Mouse (Mus musculus) bone marrow macrophage, adult 2 months (primary cell): ENCODE data around the gene Cfap61. TPM values are rescaled to one million over a fixed set of nuclear protein-coding genes. Genes with fewer than 3 reads are reported as not detected.
A peak's percentile ranks its signal among the peaks of the same experiment; 100 is the strongest.

Source experiments
- H3K27ac ChIP-seq: 2 replicates; pipeline ENCODE4 v1.5.1; 2012; ENCODE audit warnings: low read depth, low read length; ENCODE audit not compliant: insufficient read depth
- H3K4me1 ChIP-seq: 2 replicates; pipeline ENCODE4 v1.6.1; 2012; ENCODE audit warnings: low read length; ENCODE audit not compliant: control insufficient read depth, insufficient read depth
- H3K4me3 ChIP-seq: 2 replicates; pipeline ENCODE4 v1.5.1; 2012; ENCODE audit warnings: mild to moderate bottlenecking, low read length, moderate library complexity; ENCODE audit not compliant: insufficient read depth
- CTCF ChIP-seq: IDR thresholded peaks from 2 replicates; pipeline ENCODE4 v1.5.1; 2012; ENCODE audit warnings: low read depth, mild to moderate bottlenecking, low read length, moderate library complexity
- POLR2A ChIP-seq: IDR thresholded peaks from 2 replicates; pipeline ENCODE4 v1.6.1; 2012; ENCODE audit warnings: mild to moderate bottlenecking, low read depth, low read length, borderline replicate concordance
- polyA plus RNA-seq: library from polyadenylated mRNA; stranded (reverse); fragments of >200 nt; gene quantifications from 2 replicates; pipeline ENCODE4 v1.2.4, GENCODE M21; 2012; ENCODE audit not compliant: missing spikeins, insufficient read depth, insufficient read length

Gene Cfap61
- polyA plus RNA-seq, 1 experiment = not detected

DNA sequence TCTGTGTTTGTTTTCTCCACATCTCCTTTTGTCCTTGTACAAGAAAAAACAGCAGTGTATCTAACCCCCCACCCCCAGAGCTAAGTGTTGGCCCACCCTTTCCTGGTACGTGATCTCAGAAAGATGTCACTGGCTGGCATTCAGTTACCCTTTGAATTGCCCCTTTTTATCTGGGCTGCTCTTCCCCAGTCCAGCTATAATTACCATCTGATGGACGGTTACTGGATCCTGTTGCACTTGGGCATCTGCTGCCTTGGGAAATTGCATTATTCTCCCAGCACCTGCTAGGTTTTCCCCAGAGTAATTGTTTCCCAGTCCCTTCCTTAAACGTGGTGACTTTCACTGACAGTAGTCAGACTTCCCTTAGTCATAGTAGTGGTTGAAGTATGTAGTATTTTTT lies 115.5 kb downstream of the Cfap61 start:
- no peaks in the 10 kb centered on the region for H3K4me1 ChIP-seq
- H3K4me3 ChIP-seq = no peak overlapping the region
- TF ChIP-seq CTCF (no peak), POLR2A (no peak)
- H3K27ac ChIP-seq = no peak overlapping the region

DNA sequence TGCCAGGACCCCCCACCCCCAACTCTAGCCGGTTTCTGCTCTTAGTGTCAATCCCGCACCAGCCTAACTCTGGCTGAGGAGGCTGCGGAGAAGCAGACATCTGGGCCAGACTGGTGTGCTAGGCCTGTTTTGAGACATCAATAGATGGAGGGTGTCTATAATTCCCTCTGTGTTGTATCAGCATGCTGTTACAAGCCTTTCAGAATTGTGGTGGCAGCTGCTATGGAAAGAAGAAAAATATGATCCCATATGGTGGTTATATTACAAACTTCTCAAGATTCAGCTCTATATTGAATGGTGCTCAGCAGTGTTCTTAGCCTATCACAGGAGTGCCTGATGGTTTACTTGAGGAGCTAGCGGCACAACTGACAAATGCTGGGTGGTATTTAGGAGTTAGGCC lies 116.8 kb downstream of the Cfap61 start:
- Histone ChIP-seq H3K4me1 (no peaks in the 10 kb centered on the region), H3K27ac (no peak overlapping the region), H3K4me3 (no peak overlapping the region)
- TF ChIP-seq CTCF (no peak), POLR2A (no peak)

DNA sequence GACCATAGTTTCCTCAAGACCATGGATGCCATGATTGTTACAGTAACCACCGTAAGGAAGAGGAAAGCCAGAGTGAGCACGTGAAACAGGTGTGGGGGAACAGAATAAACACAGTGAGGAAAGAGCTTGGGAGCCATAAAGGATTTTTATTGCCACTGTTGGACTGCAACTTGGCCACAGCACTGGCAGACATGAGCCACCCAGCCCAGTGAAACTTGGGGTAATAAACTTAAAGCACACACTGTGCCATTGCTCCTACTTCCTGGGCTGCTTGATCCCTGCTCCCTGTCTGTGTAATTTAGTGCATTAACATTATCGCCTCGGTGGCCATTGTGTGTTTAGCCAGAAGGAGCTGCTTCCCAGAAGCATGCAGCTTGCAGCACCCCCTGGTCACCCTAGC lies 122.5 kb downstream of the Cfap61 start:
- no peak overlapping the region for H3K4me3 ChIP-seq
- no peak overlapping the region for H3K27ac ChIP-seq
- no peaks in the 10 kb centered on the region for H3K4me1 ChIP-seq
- no peak for TF ChIP-seq CTCF
- TF ChIP-seq POLR2A = no peak

DNA sequence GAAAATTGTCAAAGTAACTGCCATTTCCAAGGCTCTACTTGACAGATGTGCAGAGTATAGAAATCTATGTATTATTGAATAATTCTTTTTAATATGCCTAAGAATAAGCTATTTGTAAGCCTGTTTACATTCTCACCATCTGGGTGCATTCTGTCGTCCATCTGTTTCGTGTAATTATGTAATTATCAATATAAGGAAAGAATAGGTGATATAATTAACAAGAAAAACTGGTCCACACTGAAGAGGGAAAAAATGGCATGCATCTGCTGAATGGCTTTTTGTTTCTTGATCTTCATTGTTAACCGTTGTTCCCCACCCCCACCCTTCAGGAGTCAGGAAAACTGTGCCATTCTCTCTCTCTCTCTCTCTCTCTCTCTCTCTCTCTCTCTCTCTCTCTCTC lies 124.2 kb downstream of the Cfap61 start:
- Histone ChIP-seq H3K4me3 (no peak overlapping the region), H3K4me1 (no peaks in the 10 kb centered on the region), H3K27ac (no peak overlapping the region)
- TF ChIP-seq POLR2A (no peak), CTCF (no peak)

DNA sequence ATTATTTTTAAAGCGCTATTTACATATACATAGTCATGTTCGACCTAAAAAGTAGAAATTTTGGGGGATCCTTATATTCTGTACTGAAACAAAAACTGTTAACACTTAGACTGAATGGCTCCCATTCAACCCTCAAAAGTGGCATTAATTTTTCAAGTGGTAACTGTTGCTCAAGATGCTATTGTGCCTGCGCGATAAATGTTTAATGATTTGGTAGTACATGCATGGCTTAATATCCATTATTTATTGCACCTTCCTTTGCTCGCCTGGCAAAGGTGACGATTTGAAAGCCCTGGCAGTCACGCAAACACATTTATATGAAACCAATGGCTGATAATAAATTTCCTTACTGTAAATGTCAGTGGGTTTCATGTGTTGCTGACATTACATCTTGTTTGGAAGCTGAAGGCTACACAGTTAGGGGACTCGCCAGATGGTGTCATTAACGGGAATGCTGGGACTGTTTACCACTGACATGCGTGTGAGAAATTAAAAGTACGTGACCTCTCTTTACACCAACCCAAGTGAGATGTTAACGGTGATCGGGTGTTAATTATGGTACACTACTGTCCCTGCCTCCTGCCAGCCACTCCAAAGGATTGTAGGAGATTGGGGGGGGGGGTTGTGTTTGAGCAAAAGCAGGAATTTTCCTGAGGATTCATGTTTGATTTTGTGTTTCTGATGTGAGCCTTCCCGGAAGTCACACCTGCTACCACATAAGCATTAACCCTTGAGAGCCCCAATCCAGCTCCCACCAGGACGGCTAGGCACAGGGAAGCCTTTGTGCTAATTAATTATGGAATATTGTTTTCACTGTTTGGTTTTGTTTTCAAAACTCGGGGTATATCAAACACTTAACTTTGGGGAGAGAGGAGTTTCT lies 127.1 kb downstream of the Cfap61 start:
- H3K27ac ChIP-seq = no peak overlapping the region
- H3K4me1 ChIP-seq = no peaks in the 10 kb centered on the region
- TF ChIP-seq POLR2A = no peak
- no peak for TF ChIP-seq CTCF
- no peak overlapping the region for H3K4me3 ChIP-seq

DNA sequence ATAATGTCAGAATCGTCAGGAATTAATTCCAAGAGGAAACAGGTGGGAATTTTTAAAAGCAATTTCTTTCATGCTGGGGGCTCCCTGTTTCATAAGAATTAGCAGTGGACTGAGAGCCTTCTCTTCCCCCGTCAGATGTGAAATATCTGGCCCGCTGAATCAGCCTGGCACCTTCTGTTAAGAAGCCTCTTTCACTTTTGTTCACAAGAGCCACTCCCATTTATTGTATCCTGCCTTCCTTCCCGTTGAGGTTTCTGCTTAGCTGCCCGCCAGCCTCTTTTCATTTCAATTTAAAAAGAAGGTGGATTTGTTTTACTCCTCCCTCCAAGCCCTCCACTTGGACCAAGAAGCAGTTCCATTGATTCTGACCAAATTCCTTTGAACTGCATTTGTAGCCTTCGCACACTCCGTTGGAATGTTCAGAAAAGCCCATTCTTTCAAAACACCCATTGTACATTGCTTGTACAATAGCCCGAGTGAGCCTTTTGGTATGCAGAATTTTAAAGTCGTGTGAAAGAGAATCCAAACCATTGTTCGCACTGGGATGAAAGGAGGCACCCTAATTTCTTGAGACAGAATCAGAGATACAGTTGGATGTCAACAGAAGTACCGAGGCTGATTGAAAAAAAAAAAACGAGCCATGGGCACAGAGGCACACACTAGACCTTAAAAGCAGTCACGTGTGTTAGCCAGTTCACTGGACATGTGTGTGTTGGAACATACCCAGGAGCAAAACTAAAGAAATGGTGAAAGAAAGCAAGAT lies 127.9 kb downstream of the Cfap61 start:
- H3K27ac ChIP-seq = no peak overlapping the region
- peak overlapping the region; percentile 15; the same call in 1 of the 2 replicates for H3K4me3 ChIP-seq
- H3K4me1 ChIP-seq = no peaks in the 10 kb centered on the region
- TF ChIP-seq POLR2A = no peak
- TF ChIP-seq CTCF = no peak

DNA sequence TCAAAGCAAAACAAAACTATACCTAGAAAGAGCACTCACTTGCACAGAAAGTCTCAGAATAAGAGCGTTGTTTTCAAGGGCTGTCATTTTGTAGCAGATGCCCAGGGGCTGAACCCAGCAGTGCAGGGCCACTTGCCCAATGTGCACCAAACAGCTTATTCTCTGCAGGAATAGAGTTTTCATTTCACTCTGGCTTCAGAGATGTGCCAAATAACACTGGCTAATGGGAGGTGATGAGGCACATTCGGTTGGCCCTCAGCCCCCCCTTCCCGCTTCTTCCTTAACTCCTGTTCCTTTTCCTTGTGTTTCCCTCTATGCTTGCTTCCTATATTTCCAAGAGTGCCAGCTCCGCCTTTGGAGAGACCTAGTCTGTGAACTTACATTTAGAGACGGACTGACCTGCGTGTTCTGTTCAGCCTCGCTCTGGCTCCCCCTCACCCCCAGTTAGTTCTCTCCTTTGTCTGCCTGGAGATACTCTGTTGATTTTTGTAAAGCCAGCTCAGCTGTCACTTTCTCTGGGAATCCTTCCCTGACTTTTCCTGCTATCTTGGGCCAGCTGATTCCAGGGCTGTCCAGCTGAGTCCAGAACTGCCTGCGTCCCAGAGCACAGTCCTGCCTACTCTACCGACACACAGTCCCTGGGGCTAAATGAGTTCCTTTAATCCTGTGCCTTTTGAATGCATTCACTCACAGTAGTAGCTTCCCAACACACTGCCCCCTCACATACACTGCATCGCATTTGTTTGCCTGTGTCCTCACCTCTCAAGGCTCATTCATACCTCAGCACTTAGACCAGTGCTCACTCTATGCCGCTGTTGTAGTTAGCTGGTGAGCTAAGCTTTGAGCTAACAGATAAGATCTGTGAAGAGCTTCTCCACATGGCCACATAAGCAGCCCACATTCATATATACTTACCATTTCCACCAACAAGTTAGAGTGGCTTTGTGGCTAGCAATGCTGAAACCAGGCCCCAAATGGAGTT lies 128.8 kb downstream of the Cfap61 start:
- Histone ChIP-seq H3K4me1 (no peaks in the 10 kb centered on the region), H3K27ac (no peak overlapping the region), H3K4me3 (no peak overlapping the region)
- no peak for TF ChIP-seq POLR2A
- no peak for TF ChIP-seq CTCF

DNA sequence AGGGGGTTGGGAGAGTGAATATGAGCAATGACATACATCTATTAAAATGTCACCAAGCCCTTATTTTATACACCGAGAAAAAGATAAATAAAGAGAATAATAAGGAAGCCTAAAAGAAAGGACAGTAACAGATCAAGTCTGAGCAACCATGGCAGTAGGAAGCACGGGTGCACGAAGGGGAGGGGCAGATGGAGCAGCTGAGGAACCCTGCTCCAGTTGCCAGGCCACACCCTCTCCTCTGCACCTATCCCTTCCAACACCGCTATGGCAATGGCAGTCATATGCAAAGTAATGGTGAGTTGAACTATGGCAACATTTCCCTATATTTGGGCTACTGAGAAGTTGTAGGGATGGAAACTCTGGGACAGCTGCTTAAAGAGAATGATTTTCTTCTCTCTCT lies 132.8 kb downstream of the Cfap61 start:
- TF ChIP-seq CTCF = no peak
- no peak for TF ChIP-seq POLR2A
- Histone ChIP-seq H3K4me3 (no peak overlapping the region), H3K27ac (no peak overlapping the region), H3K4me1 (no peaks in the 10 kb centered on the region)

DNA sequence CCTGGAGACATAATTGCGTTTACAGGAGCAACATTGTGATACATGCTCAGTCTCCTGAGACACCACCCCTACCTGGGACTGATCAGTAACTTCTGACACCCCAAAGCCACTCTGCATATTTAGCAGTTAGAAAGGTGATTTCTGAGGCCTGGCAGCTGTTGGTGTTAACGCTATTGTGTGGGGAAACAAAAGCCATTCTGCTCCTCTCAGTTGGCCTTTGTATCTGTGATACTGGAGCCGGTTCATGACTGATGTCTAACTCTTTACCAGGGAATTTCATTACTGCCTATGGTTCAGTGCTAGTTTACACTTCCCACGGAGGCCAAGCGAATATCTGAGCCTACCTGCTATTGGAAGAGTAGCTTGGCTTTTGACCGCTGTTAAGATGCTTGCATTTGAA lies 138.7 kb downstream of the Cfap61 start:
- H3K27ac ChIP-seq = no peak overlapping the region
- TF ChIP-seq POLR2A (no peak), CTCF (no peak)
- H3K4me1 ChIP-seq = no peaks in the 10 kb centered on the region
- H3K4me3 ChIP-seq = no peak overlapping the region
